Mouse (Mus musculus) ovary, postnatal 14 days (tissue): ENCODE data around the gene Gnb4.

Source experiments
- DNase-seq: peaks from one replicate; pipeline ENCODE4 v3.0.0; 2022; ENCODE audit warnings: low spot score

The Gnb4 gene

GRCm38 (mm10) chr3:32616331-32617052, at the start of gene Gnb4:
TSS of gene Gnb4 (minus strand) at chr3:32616585.
- peak; percentile 29 for DNase-seq

GRCm38 (mm10) chr3:32661556-32661930, 45.2 kb upstream of the Gnb4 start:
- DNase-seq = no peak

- DNase-seq = no peak
Observed at GRCm38 (mm10) chr3:32660831-32661555, 44.6 kb upstream of the Gnb4 start.

DNA sequence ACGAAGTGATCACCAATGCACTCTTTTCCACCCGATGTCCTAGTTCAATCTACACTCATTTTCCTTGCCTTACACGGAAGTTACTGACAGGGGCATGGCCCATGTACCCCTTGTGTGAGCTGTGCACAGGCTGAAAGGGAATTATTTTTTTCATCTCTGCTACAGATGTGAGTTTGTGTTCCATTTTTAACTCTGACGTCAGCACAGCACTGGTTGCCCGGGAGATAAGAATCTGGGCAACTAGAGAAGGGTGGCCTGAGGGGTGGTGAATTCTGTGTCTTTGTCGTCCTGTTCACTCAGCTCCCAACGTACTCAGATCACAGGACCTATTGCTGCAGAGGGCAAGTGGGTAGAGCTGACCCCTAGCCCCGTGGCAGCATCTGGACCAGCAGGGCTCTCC, 43.9 kb upstream of the Gnb4 start:
- DNase-seq = no peak

DNA sequence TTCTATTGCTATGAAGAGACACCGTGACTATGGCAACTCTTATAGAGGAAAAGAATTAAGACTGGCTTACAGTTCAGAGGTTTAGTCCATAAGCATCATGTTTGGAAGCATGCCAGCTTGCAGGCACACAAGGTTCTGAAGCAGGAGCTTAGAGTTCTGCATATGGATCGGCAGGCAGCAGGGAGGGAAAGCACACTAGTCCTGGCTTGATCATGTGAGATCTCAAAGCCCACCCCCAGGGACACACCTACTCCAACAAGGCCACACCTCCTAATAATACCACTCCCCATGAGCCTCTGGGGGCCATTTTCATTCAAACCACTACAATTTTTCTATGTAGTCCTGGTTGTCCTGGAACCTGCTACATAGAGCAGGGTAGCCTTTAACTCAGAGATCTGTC, 43.1 kb upstream of the Gnb4 start:
- no peak for DNase-seq

DNA sequence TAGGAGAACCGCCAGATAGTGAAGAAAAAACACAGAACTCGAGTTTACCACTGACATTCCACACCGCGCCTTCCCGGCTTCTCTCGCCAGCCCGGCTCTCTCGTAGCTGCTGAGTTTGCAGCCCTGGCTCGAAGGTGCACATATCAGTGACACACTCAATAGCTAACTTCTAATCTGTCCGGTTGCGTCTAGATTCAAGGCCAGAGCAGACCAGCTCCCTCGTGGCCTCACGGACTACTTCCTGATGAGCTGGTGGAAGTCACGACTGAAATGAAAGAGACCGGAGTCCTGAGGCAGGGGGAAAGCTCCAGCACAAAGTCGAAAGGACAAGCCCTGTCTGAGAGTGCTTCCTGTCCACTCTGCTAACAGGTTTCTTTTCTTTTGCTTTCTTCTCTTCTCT, 42.4 kb upstream of the Gnb4 start:
- no peak for DNase-seq

- no peak for DNase-seq
Observed at GRCm38 (mm10) chr3:32658401-32658800, 42.0 kb upstream of the Gnb4 start.

- no peak for DNase-seq
Observed at GRCm38 (mm10) chr3:32656398-32656994, 40.1 kb upstream of the Gnb4 start.

GRCm38 (mm10) chr3:32655994-32656393, 39.6 kb upstream of the Gnb4 start:
- no peak for DNase-seq

DNA sequence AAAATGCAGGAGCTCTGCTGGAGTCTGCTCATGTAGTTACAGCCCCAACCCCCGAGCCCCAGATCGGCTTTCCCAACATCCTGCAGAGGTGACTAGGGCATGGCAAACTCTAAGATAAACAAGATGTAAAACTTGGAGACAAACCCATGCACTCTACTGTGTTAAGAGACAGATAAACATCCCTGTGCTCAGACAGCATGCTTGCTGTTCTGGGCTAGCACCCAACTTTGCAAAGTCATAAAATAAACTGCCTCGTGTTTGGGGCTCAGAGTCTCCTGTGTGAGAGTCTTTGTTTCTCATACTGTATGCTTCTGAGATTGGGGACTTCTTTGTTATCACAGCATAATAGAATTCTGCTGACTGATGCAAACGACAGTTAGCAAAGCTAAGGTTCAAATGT, 36.4 kb upstream of the Gnb4 start:
- DNase-seq = no peak

GRCm38 (mm10) chr3:32649284-32649683, 32.9 kb upstream of the Gnb4 start:
- no peak for DNase-seq

DNA sequence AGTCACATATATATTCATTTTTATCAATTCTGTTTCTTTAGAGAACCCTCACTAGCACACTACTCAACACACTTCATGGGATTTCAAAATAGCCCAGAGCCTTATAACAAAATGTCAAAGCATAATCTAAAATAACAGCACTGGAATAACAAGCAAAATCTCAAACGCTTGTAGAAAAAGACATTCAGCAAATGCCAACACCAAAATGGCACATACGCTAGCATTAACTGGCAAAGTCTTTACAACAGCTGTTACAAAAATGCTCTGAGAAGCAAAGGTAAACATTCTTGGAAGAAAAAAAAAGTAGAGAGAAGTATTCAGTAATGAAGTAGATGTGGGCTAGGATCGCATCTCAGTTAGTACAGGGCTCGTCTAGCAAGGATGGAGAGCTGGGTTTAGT, 30.5 kb upstream of the Gnb4 start:
- DNase-seq = no peak

DNA sequence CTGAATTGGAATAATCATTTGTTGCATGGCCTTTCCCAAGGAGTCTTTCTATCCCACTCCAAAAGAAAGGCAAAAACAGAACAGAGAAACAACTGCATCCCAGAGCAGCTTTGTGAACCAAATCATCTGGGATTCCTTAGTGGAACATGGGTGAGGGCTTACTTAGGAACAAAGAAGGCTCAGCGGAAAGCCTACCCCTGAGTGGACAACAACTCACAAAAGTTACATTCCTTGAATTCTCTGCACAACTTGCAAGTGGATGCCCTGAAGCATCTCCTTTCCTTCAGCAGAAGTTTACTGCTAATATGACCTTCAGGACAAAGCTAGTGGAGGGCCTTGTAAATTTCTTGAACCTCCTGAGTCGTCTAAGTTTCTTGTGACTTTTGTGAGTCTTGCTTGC, 28.4 kb upstream of the Gnb4 start:
- DNase-seq = no peak

GRCm38 (mm10) chr3:32642116-32642515, 25.7 kb upstream of the Gnb4 start:
- no peak for DNase-seq

DNA sequence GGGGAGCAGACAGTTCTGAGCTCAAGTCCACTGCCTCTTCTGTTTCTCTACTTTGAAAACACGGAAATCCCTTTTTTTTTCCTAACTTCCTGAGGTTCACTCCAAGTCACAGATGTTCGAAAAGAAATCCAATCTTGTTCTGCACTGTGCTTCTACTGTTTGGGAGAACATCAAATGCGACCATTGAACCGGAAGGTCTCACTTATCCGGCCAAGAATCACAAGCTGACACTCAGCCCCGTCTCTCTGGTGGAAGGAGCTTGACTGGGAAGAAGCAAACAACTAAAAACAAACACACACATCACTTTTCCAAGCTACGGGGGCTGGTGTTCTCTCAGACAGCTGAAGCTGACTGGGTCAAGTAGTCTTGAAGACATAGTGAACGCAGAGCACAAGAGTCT, 21.9 kb upstream of the Gnb4 start:
- no peak for DNase-seq

- DNase-seq = no peak
Observed at GRCm38 (mm10) chr3:32632760-32633264, 16.4 kb upstream of the Gnb4 start.

GRCm38 (mm10) chr3:32630210-32630609, 13.8 kb upstream of the Gnb4 start:
- no peak for DNase-seq

DNA sequence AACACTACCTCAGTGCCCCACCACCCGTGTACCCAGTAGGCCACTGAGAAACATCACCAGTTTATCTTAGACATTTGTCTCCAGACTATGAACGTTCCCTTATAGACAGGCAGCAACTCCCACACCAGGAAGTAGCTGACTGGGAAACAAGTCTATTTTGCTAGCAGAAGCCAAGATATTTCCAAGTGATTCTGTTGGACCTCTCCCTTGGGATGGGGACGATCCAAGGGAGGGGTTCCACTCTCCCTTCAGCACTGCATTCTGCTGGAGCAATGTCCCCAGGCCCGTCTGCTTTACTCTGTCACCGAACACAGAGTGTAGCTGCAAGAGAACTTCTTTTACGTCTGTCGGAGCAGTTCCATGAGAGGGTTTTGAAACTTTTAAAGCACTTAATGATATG, 11.8 kb upstream of the Gnb4 start:
- DNase-seq = no peak

GRCm38 (mm10) chr3:32622106-32622505, 5.7 kb upstream of the Gnb4 start:
- DNase-seq = no peak

GRCm38 (mm10) chr3:32621658-32622057, 5.3 kb upstream of the Gnb4 start:
- DNase-seq = no peak

DNA sequence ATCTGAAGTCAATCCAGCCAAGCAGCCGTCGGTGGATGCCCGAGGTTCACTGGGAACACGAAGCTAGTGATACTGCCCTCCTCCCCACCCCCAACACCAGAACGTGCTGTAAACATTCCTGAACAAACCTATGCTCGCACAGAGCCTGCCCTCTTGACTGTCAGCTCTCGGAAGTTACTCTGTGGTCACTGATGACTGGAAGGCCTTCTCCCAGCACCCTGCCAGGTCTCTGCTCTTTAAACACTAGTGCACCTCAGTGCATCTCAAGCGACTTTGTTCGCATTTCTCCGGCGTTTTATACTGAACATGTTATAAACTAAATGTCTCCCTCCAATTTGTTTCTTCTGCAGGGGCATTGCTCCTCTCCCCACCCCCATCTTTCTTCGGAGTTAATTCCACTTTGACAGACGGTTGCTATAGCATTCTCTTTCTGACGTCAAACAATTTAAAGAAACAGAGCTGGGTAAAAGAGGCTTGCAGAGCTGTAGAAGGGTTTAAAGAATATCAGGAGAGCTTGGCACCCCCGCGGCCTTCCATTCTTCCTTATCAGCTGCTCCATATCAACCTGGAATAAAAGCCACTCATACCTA, 763 bp upstream of the Gnb4 start:
- no peak for DNase-seq

GRCm38 (mm10) chr3:32616006-32616330, 417 bp downstream of the Gnb4 start:
- DNase-seq = no peak

- DNase-seq = no peak
Observed at GRCm38 (mm10) chr3:32615376-32615775, 1.0 kb downstream of the Gnb4 start.
